Mouse (Mus musculus) megakaryocyte, embryonic 14.5 days (primary cell): ENCODE results near the gene C1qtnf7.

Source experiments
- FLI1 ChIP-seq: IDR thresholded peaks from 2 replicates; pipeline ENCODE4 v1.6.1; 2012; ENCODE audit warnings: low read length, inconsistent platforms, mixed read lengths
- GATA1 ChIP-seq: IDR thresholded peaks from 3 replicates; pipeline ENCODE4 v1.6.1; 2012; ENCODE audit warnings: mixed read lengths, low read length, inconsistent platforms, borderline replicate concordance

- TF ChIP-seq FLI1 (no peak), GATA1 (no peak)
These were observed 6.4 kb upstream of the C1qtnf7 start for GRCm38 (mm10) chr5:43508892-43509291.
